Mouse (Mus musculus) liver, embryonic 14.5 days (tissue): ENCODE measurements at regions not wholly inside any gene's neighbourhood (a gene's known extent, or its start where the extent isn't known, plus 50 kb on each side); places are given as distances from the start of the nearest gene placed in this dataset.

Experiments
- ATAC-seq: fragments of 200-750 bp; cut with Nextera tagmentation; 2 replicates; pipeline ENCODE4 v1.8.0; 2017; ENCODE audit warnings: moderate number of reproducible peaks, mild to moderate bottlenecking, moderate library complexity; ENCODE audit not compliant: insufficient read depth
- DNase-seq, 3 experiments: peaks; one replicate each; pipeline ENCODE4 v3.0.0-alpha.2; 2012 to 2013; ENCODE audit warnings: low read depth in 3 of 3, low spot score in 3 of 3
- H3K27ac ChIP-seq: fragments of 300-500 bp; sonication (generic); 2 replicates; pipeline ENCODE4 v1.5.1; 2014; ENCODE audit warnings: moderate library complexity, mild to moderate bottlenecking, control low read depth, inconsistent platforms
- H3K27me3 ChIP-seq: fragments of 300-500 bp; sonication (generic); 2 replicates; pipeline ENCODE4 v1.6.1; 2014; ENCODE audit warnings: mild to moderate bottlenecking, low read length, moderate library complexity; ENCODE audit not compliant: control insufficient read depth, insufficient read depth
- H3K36me3 ChIP-seq: fragments of 300-500 bp; sonication (generic); replicated peaks from 2 replicates; pipeline ENCODE4 v1.6.1; 2014; ENCODE audit warnings: low read depth; ENCODE audit not compliant: control insufficient read depth, insufficient read depth
- H3K4me1 ChIP-seq, 2 experiments: fragments of 200-500 bp in 1 of 2; fragments of 300-500 bp in 1 of 2; sonication (generic) in 1 of 2; replicated peaks; 2 replicates each; pipeline ENCODE4 v1.6.1; 2012 to 2014; ENCODE audit warnings: antibody characterized with exemption in 1 of 2, inconsistent platforms in 1 of 2, low read length in 1 of 2; ENCODE audit not compliant: control insufficient read depth in 2 of 2, insufficient read depth in 2 of 2
- H3K4me2 ChIP-seq: fragments of 300-500 bp; sonication (generic); 2 replicates; pipeline ENCODE4 v1.6.1; 2014; ENCODE audit warnings: low read depth, mild to moderate bottlenecking, control low read depth, moderate library complexity
- H3K4me3 ChIP-seq, 2 experiments: fragments of 200-500 bp in 1 of 2; fragments of 300-500 bp in 1 of 2; sonication (generic) in 1 of 2; 2 replicates each; pipeline ENCODE4 v1.5.1; 2012 to 2014; ENCODE audit warnings: low read depth in 2 of 2, low read length in 2 of 2, mild to moderate bottlenecking in 2 of 2, control low read depth in 1 of 2, inconsistent platforms in 1 of 2, moderate library complexity in 1 of 2; ENCODE audit not compliant: insufficient read depth in 1 of 2
- H3K9ac ChIP-seq: fragments of 300-500 bp; sonication (generic); replicated peaks from 2 replicates; pipeline ENCODE4 v1.6.1; 2014; ENCODE audit warnings: mild to moderate bottlenecking, control low read depth, moderate library complexity
- H3K9me3 ChIP-seq: fragments of 300-500 bp; sonication (generic); 2 replicates; pipeline ENCODE4 v1.6.1; 2016; ENCODE audit warnings: low read length, mixed read lengths; ENCODE audit not compliant: control insufficient read depth
- CTCF ChIP-seq: IDR thresholded peaks from 2 replicates; pipeline ENCODE4 v1.5.1; 2016; ENCODE audit warnings: antibody characterized with exemption, low read depth, control low read depth
- EP300 ChIP-seq: IDR thresholded peaks from 2 replicates; pipeline ENCODE4 v1.6.1; 2016; ENCODE audit warnings: antibody characterized with exemption, low read depth
- WGBS: fragments of 180-500 bp; shearing (Covaris S2); extraction: QIAGEN DNeasy Blood & Tissue Kit; methylation state at CpG from one replicate; pipeline ENCODE4 v1.1.7; 2014; ENCODE audit not compliant: insufficient replicate concordance; 5-methylcytosine and 5-hydroxymethylcytosine counted together

DNA sequence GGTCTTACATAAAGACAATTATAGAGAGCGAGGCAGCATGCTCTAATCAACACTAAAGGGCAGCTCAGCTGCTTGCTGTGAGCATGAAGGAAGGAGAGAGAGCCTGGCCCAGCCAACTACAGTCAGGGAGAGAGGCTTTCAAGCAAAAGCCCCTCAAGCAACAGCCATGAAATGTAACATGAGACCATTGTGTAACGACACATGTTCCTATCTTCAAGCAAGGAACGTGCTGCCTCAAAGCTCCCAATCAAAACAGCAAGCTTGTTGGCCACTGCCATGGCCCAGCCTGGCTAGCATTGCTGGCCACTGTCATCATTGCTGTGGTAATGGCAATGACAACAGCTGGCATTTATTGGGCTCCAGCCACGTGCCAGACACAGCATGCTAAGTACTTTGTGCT lies 115.9 kb upstream of the Gm12830 start:
- whole genome bisulfite sequencing, result 37% methylated on average over 4 of the region's 4 CpGs
- TF ChIP-seq CTCF (no peak), EP300 (no peak)

GRCm38 (mm10) chr4:114710182-114710909 lies 111.2 kb upstream of the Gm12830 start:
- Histone ChIP-seq H3K9me3 (no peaks in the 10 kb centered on the region), H3K27ac (no peak overlapping the region), H3K4me2 (no peak overlapping the region), H3K27me3 (no peaks in the 10 kb centered on the region), H3K9ac (no peak overlapping the region), H3K36me3 (no peaks in the 10 kb centered on the region), H3K4me3 (no peak overlapping the region), H3K4me1 (peaks cover 0 to 3% of the 10 kb centered on the region in 2 experiments; a peak in 1 of 4 replicates)
- DNase-seq (no peak), ATAC-seq (no peak)
- WGBS, result 60% methylated on average over 3 of the region's 3 CpGs
- no peak for TF ChIP-seq EP300
- no peak for TF ChIP-seq CTCF

More for the DNA sequence above, 115.9 kb upstream of the Gm12830 start:
- Histone ChIP-seq H3K4me3 (no peak overlapping the region), H3K27me3 (no peaks in the 10 kb centered on the region), H3K4me2 (no peak overlapping the region), H3K9me3 (no peaks in the 10 kb centered on the region), H3K9ac (no peak overlapping the region), H3K36me3 (no peaks in the 10 kb centered on the region), H3K4me1 (no peaks in the 10 kb centered on the region), H3K27ac (no peak overlapping the region)
- ATAC-seq (no peak), DNase-seq (no peak)

DNA sequence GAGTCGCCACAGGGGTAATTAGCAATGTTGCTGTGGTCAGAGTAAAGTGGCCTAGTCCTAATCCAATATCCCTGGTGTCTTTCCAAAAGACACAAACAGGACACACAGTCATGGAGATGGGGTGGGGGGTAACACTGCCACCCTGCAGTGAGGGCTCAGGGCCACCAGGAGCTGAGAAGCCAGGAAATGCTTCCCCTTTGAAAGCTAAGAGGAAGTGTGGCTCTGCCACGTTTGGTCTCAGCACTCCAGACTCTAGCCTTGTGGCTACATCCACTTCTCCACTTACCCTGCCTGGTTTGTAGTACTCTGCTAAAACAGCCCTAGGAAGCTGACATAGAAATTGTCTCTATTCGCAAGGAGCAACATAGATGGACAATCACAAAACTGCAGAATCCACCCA lies 110.4 kb upstream of the Gm12830 start:
- no peak for ATAC-seq
- H3K27me3 ChIP-seq, result no peaks in the 10 kb centered on the region
- H3K4me2 ChIP-seq, result no peak overlapping the region
- H3K36me3 ChIP-seq, result no peaks in the 10 kb centered on the region
- no peak overlapping the region for H3K9ac ChIP-seq
- H3K27ac ChIP-seq, result no peak overlapping the region
- TF ChIP-seq EP300 (no peak), CTCF (no peak)
- no peak for DNase-seq
- H3K9me3 ChIP-seq, result no peaks in the 10 kb centered on the region
- H3K4me3 ChIP-seq, result no peak overlapping the region
- 36% methylated on average over 3 of the region's 3 CpGs for WGBS
- peaks cover 0 to 3% of the 10 kb centered on the region in 2 experiments; a peak in 1 of 4 replicates for H3K4me1 ChIP-seq

DNA sequence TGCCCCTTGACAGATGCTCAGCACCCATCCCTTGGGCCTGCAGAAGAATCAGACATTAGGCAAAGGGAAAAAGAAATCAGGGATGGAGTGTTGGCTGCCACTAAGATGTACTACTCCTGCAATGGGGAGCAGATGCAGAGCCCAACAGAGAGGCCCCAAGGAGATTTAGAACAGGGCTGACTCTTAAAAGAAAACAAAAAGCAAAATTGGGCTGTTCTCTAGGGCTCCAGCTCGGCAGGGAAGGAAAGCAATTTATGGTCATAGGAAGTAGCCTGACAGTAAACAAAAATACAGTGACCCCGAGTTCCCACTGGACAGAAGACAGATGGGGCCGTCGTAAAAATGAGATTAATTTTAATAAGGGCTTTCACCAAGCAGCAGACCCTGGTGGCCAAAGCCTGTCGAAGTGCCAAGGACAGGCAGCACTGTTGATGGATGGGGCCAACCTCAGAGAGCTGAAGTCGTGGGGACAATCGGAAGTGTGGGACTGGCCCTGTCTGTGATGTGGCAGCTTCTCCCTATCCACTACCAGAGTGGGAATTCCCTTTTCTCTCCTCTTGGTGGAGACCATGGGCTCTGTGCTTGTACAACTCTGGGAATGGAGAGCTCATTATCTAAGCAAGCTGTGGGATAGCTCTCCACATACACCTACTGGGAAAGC lies 109.4 kb upstream of the Gm12830 start:
- ATAC-seq, result no peak
- TF ChIP-seq CTCF, result no peak
- no peak for TF ChIP-seq EP300
- H3K9ac ChIP-seq, result no peak overlapping the region
- H3K4me1 ChIP-seq, result peaks cover 0 to 3% of the 10 kb centered on the region in 2 experiments; a peak in 1 of 4 replicates
- no peak overlapping the region for H3K4me2 ChIP-seq
- no peaks in the 10 kb centered on the region for H3K9me3 ChIP-seq
- H3K36me3 ChIP-seq, result no peaks in the 10 kb centered on the region
- no peak for DNase-seq
- H3K27ac ChIP-seq, result no peak overlapping the region
- 28% methylated on average over 7 of the region's 7 CpGs for WGBS
- H3K27me3 ChIP-seq, result no peaks in the 10 kb centered on the region
- no peak overlapping the region for H3K4me3 ChIP-seq

DNA sequence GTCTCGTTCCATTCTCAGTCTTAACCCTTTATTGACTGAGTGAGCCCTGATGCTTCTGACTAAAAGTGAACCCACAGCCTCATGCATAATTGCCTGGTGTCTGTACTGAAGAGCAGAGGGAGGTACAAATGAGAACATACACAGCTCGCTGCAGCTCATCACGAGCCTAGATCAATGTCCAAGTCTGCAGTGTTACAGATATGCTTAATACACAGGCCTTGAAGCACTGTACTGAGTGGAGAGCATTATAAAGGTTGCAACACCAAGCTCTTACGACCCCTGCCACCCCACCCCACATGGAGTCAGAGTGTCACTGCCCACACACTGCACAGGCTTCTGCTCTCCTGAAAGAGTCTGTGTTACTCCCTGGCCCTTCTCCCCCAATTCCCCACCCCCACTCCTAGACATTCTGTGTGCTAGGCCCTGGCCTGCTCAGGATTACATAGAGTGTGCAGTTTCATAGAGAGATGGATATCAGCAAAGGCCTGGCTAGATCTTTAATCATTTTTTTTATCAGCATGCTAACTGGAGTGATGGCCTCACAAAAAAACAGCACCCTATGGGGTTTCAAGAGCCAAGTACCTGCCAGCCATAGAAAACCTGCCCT lies 108.5 kb upstream of the Gm12830 start:
- TF ChIP-seq CTCF, result no peak
- no peak for TF ChIP-seq EP300
- Histone ChIP-seq H3K27ac (no peak overlapping the region), H3K4me1 (peaks cover 0 to 3% of the 10 kb centered on the region in 2 experiments; a peak in 1 of 4 replicates), H3K27me3 (no peaks in the 10 kb centered on the region), H3K4me3 (no peak overlapping the region), H3K36me3 (no peaks in the 10 kb centered on the region), H3K9ac (no peak overlapping the region), H3K9me3 (no peaks in the 10 kb centered on the region), H3K4me2 (no peak overlapping the region)
- DNase-seq (no peak), ATAC-seq (no peak)
- 53% methylated on average over 4 of the region's 4 CpGs for WGBS
